Mouse (Mus musculus) myocyte (in vitro differentiated cells): ENCODE data around the gene 9130213A22Rik.

ENCODE experiments used
- E2F4 ChIP-seq: IDR thresholded peaks from one replicate; pipeline ENCODE4 v1.6.1; 2011; ENCODE audit warnings: mild to moderate bottlenecking, control low read depth, moderate library complexity; ENCODE audit not compliant: insufficient read depth
- MAX ChIP-seq: IDR thresholded peaks from one replicate; pipeline ENCODE4 v1.6.1; 2011; ENCODE audit warnings: low read depth, mild to moderate bottlenecking, control low read depth
- MYOG ChIP-seq, 3 experiments: IDR thresholded peaks; one replicate each; pipeline ENCODE4 v1.6.1; 2011; ENCODE audit warnings: control low read depth in 2 of 3, low read depth in 2 of 3, mild to moderate bottlenecking in 2 of 3; ENCODE audit not compliant: insufficient read length in 2 of 3, control insufficient read depth in 1 of 3, insufficient read depth in 1 of 3
- POLR2A ChIP-seq: IDR thresholded peaks from one replicate; pipeline ENCODE4 v1.6.1; 2011; ENCODE audit warnings: low read depth, mild to moderate bottlenecking, control low read depth, moderate library complexity; ENCODE audit not compliant: insufficient read length
- POLR2AphosphoS2 ChIP-seq: IDR thresholded peaks from one replicate; pipeline ENCODE4 v1.6.1; 2011; ENCODE audit warnings: low read depth, control low read depth; ENCODE audit not compliant: insufficient read length
- SRF ChIP-seq: IDR thresholded peaks from one replicate; pipeline ENCODE4 v1.6.1; 2011; ENCODE audit warnings: low read depth; ENCODE audit not compliant: control insufficient read depth, insufficient read length
- TCF12 ChIP-seq: IDR thresholded peaks from one replicate; pipeline ENCODE4 v1.6.1; 2011; ENCODE audit warnings: mild to moderate bottlenecking, control low read depth; ENCODE audit not compliant: poor library complexity, insufficient read depth, severe bottlenecking
- TCF3 ChIP-seq: IDR thresholded peaks from one replicate; pipeline ENCODE4 v1.6.1; 2011; ENCODE audit warnings: low read depth, control low read depth; ENCODE audit not compliant: insufficient read length

DNA sequence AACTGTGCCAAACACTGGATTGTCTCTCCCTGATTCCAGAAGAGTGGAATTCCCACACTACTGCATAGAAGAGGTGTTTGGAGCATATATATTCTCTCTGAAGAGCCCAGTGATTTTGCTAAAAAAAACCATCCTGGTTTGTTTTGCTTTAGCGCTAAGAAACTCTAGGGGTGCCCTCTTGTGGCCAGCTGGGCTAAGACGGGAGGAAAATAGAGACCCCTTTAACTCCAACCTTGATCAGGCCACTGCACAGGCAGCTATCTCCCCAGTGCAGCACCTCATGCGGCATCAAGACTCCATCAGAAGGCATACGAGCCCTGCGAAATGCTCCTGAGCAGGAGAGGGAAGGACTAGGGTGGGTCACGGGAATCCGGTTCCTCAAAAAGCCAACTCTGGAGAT, 28.1 kb upstream of the 9130213A22Rik start:
- TF ChIP-seq POLR2A (no peak), TCF12 (no peak), MAX (no peak), MYOG (IDR thresholded peaks at IDR 0.05; ENCODE audit: control insufficient read depth in 1 of 3, insufficient read depth in 1 of 3, insufficient read length in 2 of 3, low read depth in 2 of 3) (no peak), SRF (no peak), TCF3 (no peak), E2F4 (no peak), POLR2AphosphoS2 (no peak)
